In genomic region chr5:110057637-110058408, GRCm38 (mm10) we compare ENCODE assay signal across 8 mouse cellular contexts. TPM values are rescaled to one million over a fixed set of nuclear protein-coding genes. Genes with fewer than 3 reads are reported as not detected.
DNase-seq lines count a peak whose midpoint lies in the region; ATAC-seq and TF ChIP-seq lines count a peak whose summit lies in the region.

No protein-coding gene starts in this region.

- TF ChIP-seq CTCF in E14TG2a.4 (conservative IDR thresholded peaks at IDR 0.05; ENCODE audit: low read length), result no peak
- TF ChIP-seq CTCF in liver, postnatal 0 days (IDR thresholded peaks at IDR 0.05; ENCODE audit: low read depth), result no peak

- intact Hi-C loops in heart, postnatal 10 days (cut with DNase I), result loop anchor here (5.0 kb wide), 3 partner anchors 49 to 191 kb away; partner anchors contain the start of genes Chfr and Gtpbp6

- no peaks in the 10 kb centered on the region for H3K27me3 ChIP-seq in E14TG2a.4 (ENCODE audit: insufficient read depth, low read length)
- H3K27me3 ChIP-seq in forebrain, embryonic 13.5 days, result no peaks in the 10 kb centered on the region
- no peaks in the 10 kb centered on the region for H3K27me3 ChIP-seq in liver, postnatal 0 days (ENCODE audit: insufficient read depth, low read length)
- no peaks in the 10 kb centered on the region for H3K27me3 ChIP-seq in neural tube, embryonic 14.5 days (ENCODE audit: control insufficient read depth, insufficient read depth, low read length)

- no peaks in the 10 kb centered on the region for H3K9me3 ChIP-seq in E14TG2a.4 (ENCODE audit: low read length)
- H3K9me3 ChIP-seq in forebrain, embryonic 13.5 days (replicated peaks), result peaks cover 5% of the 10 kb centered on the region
- H3K9me3 ChIP-seq in liver, postnatal 0 days (ENCODE audit: low read length), result peaks cover 2% of the 10 kb centered on the region; the same call in 1 of the 2 replicates
- no peaks in the 10 kb centered on the region for H3K9me3 ChIP-seq in neural tube, embryonic 14.5 days (ENCODE audit: control insufficient read depth, low read length)

- peak; percentile 82 for DNase-seq in c-Kit-positive CD71-positive TER-119-positive erythroid progenitor cells, embryonic 14.5 days (ENCODE audit: low spot score)
- peak; percentile 92 for DNase-seq in heart, postnatal 10 days
- DNase-seq in large intestine, adult 2 months (ENCODE audit: low read depth, low spot score), result peak; percentile 83
- DNase-seq in liver, postnatal 0 days, result peak; percentile 81
- peak; percentile 85 for DNase-seq in testis, postnatal 10 days (ENCODE audit: low spot score)

- H3K4me3 ChIP-seq in E14TG2a.4 (replicated peaks; ENCODE audit: low read length), result peak overlapping the region; percentile 87
- H3K4me3 ChIP-seq in forebrain, embryonic 13.5 days, result peak overlapping the region; percentile 53
- H3K4me3 ChIP-seq in liver, postnatal 0 days (ENCODE audit: low read depth, low read length), result peak overlapping the region; percentile 78
- peak overlapping the region; percentile 36 for H3K4me3 ChIP-seq in neural tube, embryonic 14.5 days (ENCODE audit: low read depth, low read length)

- no peak overlapping the region; the same call in 1 of the 2 replicates for H3K27ac ChIP-seq in forebrain, embryonic 13.5 days
- H3K27ac ChIP-seq in liver, postnatal 0 days (ENCODE audit: low read depth), result peak overlapping the region; percentile 57; the same call in 1 of the 2 replicates
- H3K27ac ChIP-seq in neural tube, embryonic 14.5 days (ENCODE audit: low read depth, low read length), result no peak overlapping the region

- peak overlapping the region; percentile 71 for H3K9ac ChIP-seq in forebrain, embryonic 13.5 days
- H3K9ac ChIP-seq in liver, postnatal 0 days (replicated peaks), result peak overlapping the region; percentile 71
- H3K9ac ChIP-seq in neural tube, embryonic 14.5 days (replicated peaks; ENCODE audit: low read depth, low read length), result peak overlapping the region; percentile 18

- peaks cover 13% of the 10 kb centered on the region for H3K4me1 ChIP-seq in E14TG2a.4 (replicated peaks; ENCODE audit: low read depth, low read length)
- no peaks in the 10 kb centered on the region for H3K4me1 ChIP-seq in forebrain, embryonic 13.5 days
- peaks cover 5% of the 10 kb centered on the region for H3K4me1 ChIP-seq in liver, postnatal 0 days (ENCODE audit: insufficient read depth)
- H3K4me1 ChIP-seq in neural tube, embryonic 14.5 days (ENCODE audit: control insufficient read depth, insufficient read depth, low read length), result no peaks in the 10 kb centered on the region

- H3K36me3 ChIP-seq in E14TG2a.4 (ENCODE audit: insufficient read depth, low read length), result no peaks in the 10 kb centered on the region
- no peaks in the 10 kb centered on the region for H3K36me3 ChIP-seq in forebrain, embryonic 13.5 days (ENCODE audit: poor library complexity, severe bottlenecking)
- no peaks in the 10 kb centered on the region for H3K36me3 ChIP-seq in liver, postnatal 0 days (replicated peaks; ENCODE audit: insufficient read depth, low read length)
- H3K36me3 ChIP-seq in neural tube, embryonic 14.5 days (ENCODE audit: control insufficient read depth, insufficient read depth, low read length), result no peaks in the 10 kb centered on the region

- no peak for TF ChIP-seq EP300 in liver, postnatal 0 days (IDR thresholded peaks at IDR 0.05; ENCODE audit: low read depth)

- ATAC-seq in forebrain, embryonic 13.5 days, result peak; percentile 99
- ATAC-seq in liver, postnatal 0 days, result peak; percentile 99
- ATAC-seq in neural tube, embryonic 14.5 days (ENCODE audit: low read depth), result peak; percentile 99

- 2% methylated on average over 19 of the region's 19 CpGs for WGBS in forebrain, embryonic 13.5 days
- 2% methylated on average over 19 of the region's 19 CpGs for WGBS in large intestine, adult 2 months
- under 1% methylated on average over 19 of the region's 19 CpGs for WGBS in liver, postnatal 0 days (ENCODE audit: insufficient replicate concordance)
- whole genome bisulfite sequencing in neural tube, embryonic 14.5 days, result 3% methylated on average over 19 of the region's 19 CpGs

- H3K4me2 ChIP-seq in forebrain, embryonic 13.5 days, result peak overlapping the region; percentile 62
- H3K4me2 ChIP-seq in liver, postnatal 0 days (ENCODE audit: low read depth, low read length), result peak overlapping the region; percentile 68
- H3K4me2 ChIP-seq in neural tube, embryonic 14.5 days (ENCODE audit: low read depth, low read length), result peak overlapping the region; percentile 54

RNA-seq across cellular contexts. Expression of gene Gm17655, which starts 14.5 kb away (rescaled TPM):
- polyA plus RNA-seq in forebrain, embryonic 13.5 days (2015; fragmentation: Nextera tagmentation; extraction: Ambion mirVana), result 5.1 and 6.0 TPM in 2 replicates
- total RNA-seq in heart, postnatal 10 days (2021), result 1 to 10 TPM; 1.2 to 5.3 TPM
- polyA plus RNA-seq in large intestine, adult 2 months (2012; rRNA removed), result 0.21 and 0.23 TPM in 2 replicates
- polyA plus RNA-seq in liver, postnatal 0 days (2015; fragmentation: Nextera tagmentation; extraction: Ambion mirVana), result 0.62 and 1.2 TPM in 2 replicates
- polyA plus RNA-seq in neural tube, embryonic 14.5 days (2014; fragmentation: Nextera tagmentation; extraction: Ambion mirVana), result 5.3 and 7.5 TPM in 2 replicates

RNA-seq across cellular contexts. Expression of gene Gm35315, which starts 36.4 kb away (rescaled TPM):
- 0.88 and 1.1 TPM in 2 replicates for polyA plus RNA-seq in forebrain, embryonic 13.5 days (2015; fragmentation: Nextera tagmentation; extraction: Ambion mirVana)
- under 1 TPM in 1 of 2 experiments, not detected in 1; 0.07 TPM for total RNA-seq in heart, postnatal 10 days (2021)
- polyA plus RNA-seq in large intestine, adult 2 months (2012; rRNA removed), result 0.20 and 0.41 TPM in 2 replicates
- polyA plus RNA-seq in liver, postnatal 0 days (2015; fragmentation: Nextera tagmentation; extraction: Ambion mirVana), result 0.47 and 0.51 TPM in 2 replicates
- 0.33 and 0.50 TPM in 2 replicates for polyA plus RNA-seq in neural tube, embryonic 14.5 days (2014; fragmentation: Nextera tagmentation; extraction: Ambion mirVana)

RNA-seq across cellular contexts. Expression of gene Plcxd1, which starts 41.9 kb away (rescaled TPM):
- polyA plus RNA-seq in forebrain, embryonic 13.5 days (2015; fragmentation: Nextera tagmentation; extraction: Ambion mirVana), result 1.6 and 1.8 TPM in 2 replicates
- not detected for total RNA-seq in heart, postnatal 10 days (2021)
- 0.36 and 0.49 TPM in 2 replicates for polyA plus RNA-seq in large intestine, adult 2 months (2012; rRNA removed)
- 0.32 and 0.48 TPM in 2 replicates for polyA plus RNA-seq in liver, postnatal 0 days (2015; fragmentation: Nextera tagmentation; extraction: Ambion mirVana)
- 2.0 and 2.7 TPM in 2 replicates for polyA plus RNA-seq in neural tube, embryonic 14.5 days (2014; fragmentation: Nextera tagmentation; extraction: Ambion mirVana)

RNA-seq across cellular contexts. Expression of gene Gtpbp6, which starts 50.2 kb away (rescaled TPM):
- polyA plus RNA-seq in forebrain, embryonic 13.5 days (2015; fragmentation: Nextera tagmentation; extraction: Ambion mirVana), result 39.1 and 45.2 TPM in 2 replicates
- 10 to 100 TPM; 29.8 to 30.1 TPM for total RNA-seq in heart, postnatal 10 days (2021)
- 70.5 and 76.0 TPM in 2 replicates for polyA plus RNA-seq in large intestine, adult 2 months (2012; rRNA removed)
- polyA plus RNA-seq in liver, postnatal 0 days (2015; fragmentation: Nextera tagmentation; extraction: Ambion mirVana), result 7.1 and 7.4 TPM in 2 replicates
- polyA plus RNA-seq in neural tube, embryonic 14.5 days (2014; fragmentation: Nextera tagmentation; extraction: Ambion mirVana), result 57.3 and 61.5 TPM in 2 replicates

RNA-seq across cellular contexts. Expression of gene Zfp605, which starts 52.1 kb away (rescaled TPM):
- polyA plus RNA-seq in forebrain, embryonic 13.5 days (2015; fragmentation: Nextera tagmentation; extraction: Ambion mirVana), result 15.5 TPM in 2 replicates
- 1 to 10 TPM; 3.4 to 3.7 TPM for total RNA-seq in heart, postnatal 10 days (2021)
- 0.30 and 0.44 TPM in 2 replicates for polyA plus RNA-seq in large intestine, adult 2 months (2012; rRNA removed)
- 0.76 and 0.99 TPM in 2 replicates for polyA plus RNA-seq in liver, postnatal 0 days (2015; fragmentation: Nextera tagmentation; extraction: Ambion mirVana)
- polyA plus RNA-seq in neural tube, embryonic 14.5 days (2014; fragmentation: Nextera tagmentation; extraction: Ambion mirVana), result 12.2 and 17.1 TPM in 2 replicates

Comparison
In these comparisons a context has a peak if more than half of its experiments do, and no peak if none do; other contexts are left out.
1. H3K4me3 ChIP-seq: peak in every context shown above with its lines; median percentile 87 in E14TG2a.4; 78 in liver, postnatal 0 days; 53 in forebrain, embryonic 13.5 days; 36 in neural tube, embryonic 14.5 days.
2. H3K9ac ChIP-seq: peak in every context shown above with its lines; median percentile 71 in forebrain, embryonic 13.5 days; 71 in liver, postnatal 0 days; 18 in neural tube, embryonic 14.5 days.